Mouse (Mus musculus) Muller cell, postnatal 12 days (primary cell): ENCODE results near the gene Gm21149.
"Not testable (repeated sequence)": the region's sequence is repeated elsewhere in the genome, so short reads cannot be mapped to it uniquely, and the experiment has no call there.

Source experiments
- DNase-seq: peaks from one replicate; pipeline ENCODE4 v3.0.0-alpha.2; 2015; ENCODE audit errors: inconsistent ontology term

Gm21149 gene

GRCm38 (mm10) chr5:15476423-15476822 is at the start of gene Gm21149:
TSS of gene Gm21149 (minus strand) at chr5:15476523.
- not testable (repeated sequence) for DNase-seq

- not testable (repeated sequence) for DNase-seq
These were observed 46.1 kb upstream of the Gm21149 start for GRCm38 (mm10) chr5:15522470-15522869.

DNA sequence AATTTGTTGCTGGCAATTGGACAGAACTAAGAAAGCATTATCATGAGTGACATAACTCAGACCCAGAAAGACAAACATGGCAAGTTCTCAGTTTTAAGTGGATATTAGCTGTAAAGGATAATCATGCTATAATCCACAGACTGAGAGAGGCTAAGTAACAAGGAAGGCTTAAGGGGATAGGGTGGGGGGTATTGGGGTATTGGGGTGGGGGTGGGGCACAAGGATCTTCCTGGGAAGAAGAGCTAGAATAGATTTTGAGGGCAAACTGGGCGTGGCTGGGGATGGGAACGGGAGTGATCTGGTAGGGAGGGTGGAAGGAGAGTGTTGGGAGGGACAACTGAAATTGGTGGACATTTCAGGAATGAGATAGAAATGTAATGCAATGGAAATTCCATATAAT is 45.7 kb upstream of the Gm21149 start:
- DNase-seq, result not testable (repeated sequence)

- not testable (repeated sequence) for DNase-seq
These were observed 44.1 kb upstream of the Gm21149 start for GRCm38 (mm10) chr5:15520418-15520817.

DNA sequence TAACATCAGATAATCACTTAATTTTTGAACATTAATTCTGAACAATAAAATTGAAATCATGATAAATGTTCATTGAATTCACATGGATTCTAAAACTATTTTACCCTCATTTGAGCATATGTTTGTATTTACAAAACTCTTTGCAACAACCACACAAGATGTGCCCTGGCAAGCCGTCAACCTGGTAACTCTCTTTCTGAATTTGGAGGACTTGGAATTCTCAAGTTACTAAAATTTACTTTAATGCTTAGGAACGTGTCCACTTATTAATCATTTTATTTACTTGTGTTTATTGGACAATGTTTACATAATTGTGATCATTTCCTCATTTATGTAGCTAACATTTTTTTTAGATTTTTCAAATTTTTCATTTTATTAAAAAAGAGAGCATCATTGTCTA is 40.8 kb upstream of the Gm21149 start:
- DNase-seq, result not testable (repeated sequence)

- DNase-seq, result not testable (repeated sequence)
These were observed 35.9 kb upstream of the Gm21149 start for GRCm38 (mm10) chr5:15512236-15512635.

- DNase-seq, result not testable (repeated sequence)
These were observed 33.6 kb upstream of the Gm21149 start for GRCm38 (mm10) chr5:15509911-15510310.

- DNase-seq, result not testable (repeated sequence)
These were observed 32.4 kb upstream of the Gm21149 start for GRCm38 (mm10) chr5:15508460-15509451.

- DNase-seq, result not testable (repeated sequence)
These were observed 31.6 kb upstream of the Gm21149 start for GRCm38 (mm10) chr5:15507757-15508459.

- DNase-seq, result no peak
These were observed 30.9 kb upstream of the Gm21149 start for GRCm38 (mm10) chr5:15507309-15507619.

- peak; percentile 17 for DNase-seq
These were observed 30.4 kb upstream of the Gm21149 start for GRCm38 (mm10) chr5:15506575-15507308.

DNA sequence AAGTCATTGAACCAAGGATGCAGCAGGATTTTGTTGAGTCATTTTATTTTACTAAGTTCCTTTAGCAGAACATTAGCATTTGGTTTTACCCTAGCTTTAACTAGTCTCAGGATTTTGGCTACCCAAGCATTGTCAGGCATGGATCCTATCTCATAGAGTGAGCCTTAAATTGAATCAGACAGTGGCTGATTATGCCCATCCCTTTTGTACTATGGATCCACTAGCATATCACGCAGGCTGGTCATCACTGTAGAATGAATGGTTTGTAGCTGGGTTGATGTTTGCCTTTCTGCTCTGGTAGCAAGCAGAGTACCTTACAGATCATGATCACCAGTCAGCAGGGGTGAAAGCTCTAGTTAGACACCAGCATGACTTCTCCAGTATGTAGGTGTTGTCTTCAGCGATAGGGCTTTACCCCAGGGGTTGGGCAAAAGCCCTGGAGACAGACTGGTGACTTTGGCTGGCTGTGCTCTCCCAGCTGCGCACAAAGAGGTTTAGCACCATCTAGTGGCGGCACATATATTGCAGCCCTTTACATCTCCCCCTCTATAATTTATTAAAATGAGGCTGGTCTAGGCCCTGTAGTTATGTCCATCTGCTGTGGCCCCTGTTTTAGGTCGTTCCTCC is 22.6 kb upstream of the Gm21149 start:
- DNase-seq, result not testable (repeated sequence)

DNA sequence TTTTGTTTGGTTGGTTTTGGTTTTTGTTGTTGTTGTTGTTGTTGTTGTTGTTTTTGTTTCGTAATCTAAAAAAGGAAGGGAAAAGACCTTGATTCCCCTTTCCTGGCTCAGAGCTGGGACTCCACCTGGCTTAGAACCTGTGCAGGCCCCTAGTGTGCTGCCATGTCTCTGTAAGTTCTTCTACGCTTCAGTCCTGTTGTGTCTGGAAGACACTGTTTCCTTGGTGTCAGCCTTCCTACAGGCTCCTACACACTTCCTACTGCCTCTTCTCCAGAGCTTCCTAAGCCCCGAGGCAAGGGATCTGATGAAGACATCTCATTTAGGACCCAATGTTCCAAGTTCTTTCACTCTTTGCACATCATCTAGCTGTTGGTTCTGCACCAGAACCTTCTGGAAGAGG is 22.0 kb upstream of the Gm21149 start:
- not testable (repeated sequence) for DNase-seq

DNA sequence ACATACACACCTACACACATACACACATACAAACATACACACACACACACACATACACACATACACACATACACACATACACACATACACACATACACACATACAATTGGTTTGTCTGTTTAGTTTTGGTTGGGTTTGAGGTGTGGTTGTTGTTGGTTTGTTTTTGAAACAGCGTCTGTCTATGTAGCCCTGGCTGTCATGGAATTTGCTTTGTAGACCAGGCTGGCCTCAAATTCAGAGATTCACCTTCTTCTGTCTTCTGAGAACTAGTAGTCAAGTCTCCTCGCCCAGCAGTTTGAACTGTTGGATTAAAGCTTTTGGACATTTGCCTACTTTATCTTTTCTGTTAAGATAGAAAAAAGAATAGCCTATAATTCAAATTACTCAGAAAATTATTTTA is 14.6 kb upstream of the Gm21149 start:
- DNase-seq, result not testable (repeated sequence)

DNA sequence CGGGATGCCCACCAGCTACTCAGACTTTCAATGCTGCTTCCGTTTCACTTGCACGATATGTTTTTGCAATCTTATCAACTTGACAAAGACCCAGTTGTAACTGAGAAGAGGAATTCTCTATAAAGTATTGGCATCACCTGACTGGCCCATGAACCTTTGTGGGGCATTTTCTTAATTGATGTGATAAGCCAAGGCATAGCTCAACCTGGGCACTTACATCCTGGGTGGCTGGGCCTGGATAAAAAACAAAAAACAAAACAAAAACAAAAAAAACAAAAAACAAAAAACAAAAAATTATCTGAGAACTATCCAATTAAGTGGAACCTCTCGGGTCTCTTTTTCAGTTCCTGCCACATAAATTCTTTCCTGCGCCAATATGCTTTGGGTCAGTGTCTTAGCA is 12.4 kb upstream of the Gm21149 start:
- no peak for DNase-seq

- DNase-seq, result not testable (repeated sequence)
These were observed 8.3 kb upstream of the Gm21149 start for GRCm38 (mm10) chr5:15484616-15485015.

- DNase-seq, result not testable (repeated sequence)
These were observed 7.3 kb upstream of the Gm21149 start for GRCm38 (mm10) chr5:15483576-15483975.

- not testable (repeated sequence) for DNase-seq
These were observed 6.5 kb upstream of the Gm21149 start for GRCm38 (mm10) chr5:15482815-15483214.

DNA sequence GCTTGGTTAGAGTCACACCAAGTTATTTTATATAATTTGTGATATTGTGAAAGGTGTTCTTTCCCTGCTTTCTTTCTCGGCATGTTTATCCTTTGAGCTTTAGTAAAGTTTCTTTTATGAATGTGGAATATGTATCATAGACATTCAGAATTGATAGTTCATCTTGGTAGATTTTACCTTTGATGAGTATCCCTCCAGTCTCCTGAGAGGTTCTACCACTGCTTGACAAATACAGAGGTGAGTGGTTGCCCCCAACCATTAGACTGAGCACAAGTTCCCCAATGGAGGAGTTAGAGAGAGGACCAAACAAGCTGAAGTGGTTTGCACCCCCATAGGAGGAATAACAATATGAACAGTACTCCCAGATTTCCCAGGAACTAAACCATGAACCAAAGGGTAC is 6.2 kb downstream of the Gm21149 start:
- not testable (repeated sequence) for DNase-seq

DNA sequence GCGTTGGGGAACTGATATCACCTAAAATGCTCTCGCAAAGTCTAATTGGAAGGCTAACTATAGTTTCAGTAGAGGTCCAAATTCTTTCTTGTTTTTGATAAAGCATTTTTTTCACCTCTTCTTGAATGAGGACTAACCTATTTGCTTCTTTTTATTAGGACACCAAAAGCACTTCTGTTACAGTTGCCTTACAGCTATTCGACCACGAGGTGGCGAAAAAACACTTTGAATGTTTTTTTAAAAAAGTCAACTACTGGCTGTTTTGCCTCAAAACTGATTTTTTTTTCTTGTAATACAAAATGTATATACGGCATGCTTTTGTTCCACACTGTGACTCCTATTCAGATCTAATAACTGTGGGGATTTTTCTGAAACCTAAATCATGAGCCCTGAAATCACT is 8.6 kb downstream of the Gm21149 start:
- DNase-seq, result not testable (repeated sequence)

GRCm38 (mm10) chr5:15466218-15466617 is 10.1 kb downstream of the Gm21149 start:
- not testable (repeated sequence) for DNase-seq
